Mouse (Mus musculus): ENCODE data around the gene Smad5. TPM values are rescaled to one million over a fixed set of nuclear protein-coding genes. Genes with fewer than 3 reads are reported as not detected.

Gene Smad5
- polyA plus RNA-seq, 1 experiment from 2014 or later = 57.4 TPM

GRCm38 (mm10) chr13:56703871-56704321 lies 1.1 kb downstream of the Smad5 start:
- peak overlapping the region; percentile 98 for H3K9ac ChIP-seq (replicated peaks; ENCODE audit: low read length)
- peak; percentile 50 for DNase-seq (ENCODE audit: low spot score)
- 1% methylated on average over 11 of the region's 11 CpGs for WGBS
- ATAC-seq (replicated peaks; ENCODE audit: insufficient number of reproducible peaks, low FRiP score, low TSS enrichment, low read depth) = peak; percentile 1; the same call in 1 of the 2 replicates
- H3K27me3 ChIP-seq (ENCODE audit: control insufficient read depth, insufficient read depth, low read length) = no peaks in the 10 kb centered on the region
- H3K4me3 ChIP-seq (ENCODE audit: low read depth, low read length) = peak overlapping the region; percentile 81
- H3K4me1 ChIP-seq (ENCODE audit: control insufficient read depth, insufficient read depth, low read length) = peaks cover 4% of the 10 kb centered on the region
- H3K9me3 ChIP-seq (replicated peaks; ENCODE audit: control insufficient read depth, low read length) = no peaks in the 10 kb centered on the region
- peak overlapping the region; percentile 79 for H3K4me2 ChIP-seq (ENCODE audit: low read depth, low read length)
- no peaks in the 10 kb centered on the region for H3K36me3 ChIP-seq (replicated peaks; ENCODE audit: control insufficient read depth, insufficient read depth, low read depth, low read length)
- H3K27ac ChIP-seq (replicated peaks; ENCODE audit: low read depth, low read length) = peak overlapping the region; percentile 97

GRCm38 (mm10) chr13:56704596-56704995 lies 1.8 kb downstream of the Smad5 start:
- Histone ChIP-seq H3K4me1 (ENCODE audit: control insufficient read depth, insufficient read depth, low read length) (peaks cover 4% of the 10 kb centered on the region), H3K4me3 (ENCODE audit: low read depth, low read length) (peak overlapping the region; percentile 81), H3K9ac (replicated peaks; ENCODE audit: low read length) (no peak overlapping the region), H3K27ac (replicated peaks; ENCODE audit: low read depth, low read length) (no peak overlapping the region), H3K4me2 (ENCODE audit: low read depth, low read length) (peak overlapping the region; percentile 79), H3K9me3 (replicated peaks; ENCODE audit: control insufficient read depth, low read length) (no peaks in the 10 kb centered on the region), H3K36me3 (replicated peaks; ENCODE audit: control insufficient read depth, insufficient read depth, low read depth, low read length) (no peaks in the 10 kb centered on the region), H3K27me3 (ENCODE audit: control insufficient read depth, insufficient read depth, low read length) (no peaks in the 10 kb centered on the region)
- no peak for DNase-seq (ENCODE audit: low spot score)
- ATAC-seq (replicated peaks; ENCODE audit: insufficient number of reproducible peaks, low FRiP score, low TSS enrichment, low read depth) = no peak
- WGBS = 56% methylated on average over 2 of the region's 2 CpGs

- no peaks in the 10 kb centered on the region for H3K9me3 ChIP-seq (replicated peaks; ENCODE audit: control insufficient read depth, low read length)
- H3K27ac ChIP-seq (replicated peaks; ENCODE audit: low read depth, low read length) = no peak overlapping the region
- H3K4me3 ChIP-seq (ENCODE audit: low read depth, low read length) = no peak overlapping the region
- peaks cover 4% of the 10 kb centered on the region for H3K4me1 ChIP-seq (ENCODE audit: control insufficient read depth, insufficient read depth, low read length)
- no peaks in the 10 kb centered on the region for H3K27me3 ChIP-seq (ENCODE audit: control insufficient read depth, insufficient read depth, low read length)
- 92% methylated on average over 4 of the region's 4 CpGs for WGBS
- DNase-seq (ENCODE audit: low spot score) (no peak), ATAC-seq (replicated peaks; ENCODE audit: insufficient number of reproducible peaks, low FRiP score, low TSS enrichment, low read depth) (no peak)
- H3K4me2 ChIP-seq (ENCODE audit: low read depth, low read length) = no peak overlapping the region
- H3K9ac ChIP-seq (replicated peaks; ENCODE audit: low read length) = no peak overlapping the region
- no peaks in the 10 kb centered on the region for H3K36me3 ChIP-seq (replicated peaks; ENCODE audit: control insufficient read depth, insufficient read depth, low read depth, low read length)
Observed at GRCm38 (mm10) chr13:56707111-56707510, 4.3 kb downstream of the Smad5 start.

GRCm38 (mm10) chr13:56707606-56708005 lies 4.8 kb downstream of the Smad5 start:
- no peaks in the 10 kb centered on the region for H3K9me3 ChIP-seq (replicated peaks; ENCODE audit: control insufficient read depth, low read length)
- H3K9ac ChIP-seq (replicated peaks; ENCODE audit: low read length) = no peak overlapping the region
- DNase-seq (ENCODE audit: low spot score) (no peak), ATAC-seq (replicated peaks; ENCODE audit: insufficient number of reproducible peaks, low FRiP score, low TSS enrichment, low read depth) (no peak)
- no peak overlapping the region for H3K4me2 ChIP-seq (ENCODE audit: low read depth, low read length)
- no peak overlapping the region for H3K27ac ChIP-seq (replicated peaks; ENCODE audit: low read depth, low read length)
- no peak overlapping the region for H3K4me3 ChIP-seq (ENCODE audit: low read depth, low read length)
- 83% methylated on average over 4 of the region's 4 CpGs for WGBS
- peaks cover 4% of the 10 kb centered on the region for H3K4me1 ChIP-seq (ENCODE audit: control insufficient read depth, insufficient read depth, low read length)
- no peaks in the 10 kb centered on the region for H3K36me3 ChIP-seq (replicated peaks; ENCODE audit: control insufficient read depth, insufficient read depth, low read depth, low read length)
- H3K27me3 ChIP-seq (ENCODE audit: control insufficient read depth, insufficient read depth, low read length) = no peaks in the 10 kb centered on the region

- H3K4me2 ChIP-seq (ENCODE audit: low read depth, low read length) = no peak overlapping the region
- DNase-seq (ENCODE audit: low spot score) = no peak
- H3K4me1 ChIP-seq (ENCODE audit: control insufficient read depth, insufficient read depth, low read length) = no peaks in the 10 kb centered on the region
- no peak overlapping the region for H3K9ac ChIP-seq (replicated peaks; ENCODE audit: low read length)
- no peaks in the 10 kb centered on the region for H3K9me3 ChIP-seq (replicated peaks; ENCODE audit: control insufficient read depth, low read length)
- no peaks in the 10 kb centered on the region for H3K36me3 ChIP-seq (replicated peaks; ENCODE audit: control insufficient read depth, insufficient read depth, low read depth, low read length)
- no peak overlapping the region for H3K27ac ChIP-seq (replicated peaks; ENCODE audit: low read depth, low read length)
- no peak overlapping the region for H3K4me3 ChIP-seq (ENCODE audit: low read depth, low read length)
- H3K27me3 ChIP-seq (ENCODE audit: control insufficient read depth, insufficient read depth, low read length) = no peaks in the 10 kb centered on the region
- no peak for ATAC-seq (replicated peaks; ENCODE audit: insufficient number of reproducible peaks, low FRiP score, low TSS enrichment, low read depth)
- WGBS = 50% methylated on average over 2 of the region's 2 CpGs
Observed at GRCm38 (mm10) chr13:56710620-56711019, 7.8 kb downstream of the Smad5 start.

- Histone ChIP-seq H3K36me3 (replicated peaks; ENCODE audit: control insufficient read depth, insufficient read depth, low read depth, low read length) (no peaks in the 10 kb centered on the region), H3K4me2 (ENCODE audit: low read depth, low read length) (no peak overlapping the region), H3K4me1 (ENCODE audit: control insufficient read depth, insufficient read depth, low read length) (no peaks in the 10 kb centered on the region), H3K9me3 (replicated peaks; ENCODE audit: control insufficient read depth, low read length) (no peaks in the 10 kb centered on the region), H3K9ac (replicated peaks; ENCODE audit: low read length) (no peak overlapping the region), H3K4me3 (ENCODE audit: low read depth, low read length) (no peak overlapping the region), H3K27me3 (ENCODE audit: control insufficient read depth, insufficient read depth, low read length) (no peaks in the 10 kb centered on the region), H3K27ac (replicated peaks; ENCODE audit: low read depth, low read length) (no peak overlapping the region)
- 94% methylated on average over 2 of the region's 2 CpGs for WGBS
- DNase-seq (ENCODE audit: low spot score) = no peak
- ATAC-seq (replicated peaks; ENCODE audit: insufficient number of reproducible peaks, low FRiP score, low TSS enrichment, low read depth) = no peak
Observed at GRCm38 (mm10) chr13:56712221-56712620, 9.4 kb downstream of the Smad5 start.

GRCm38 (mm10) chr13:56726551-56726950 lies 23.7 kb downstream of the Smad5 start:
- H3K36me3 ChIP-seq (replicated peaks; ENCODE audit: control insufficient read depth, insufficient read depth, low read depth, low read length) = peaks cover 9% of the 10 kb centered on the region
- no peak for DNase-seq (ENCODE audit: low spot score)
- no peaks in the 10 kb centered on the region for H3K4me1 ChIP-seq (ENCODE audit: control insufficient read depth, insufficient read depth, low read length)

GRCm38 (mm10) chr13:56729046-56729445 lies 26.2 kb downstream of the Smad5 start:
- peaks cover 11% of the 10 kb centered on the region for H3K36me3 ChIP-seq (replicated peaks; ENCODE audit: control insufficient read depth, insufficient read depth, low read depth, low read length)
- H3K4me1 ChIP-seq (ENCODE audit: control insufficient read depth, insufficient read depth, low read length) = no peaks in the 10 kb centered on the region
- no peaks in the 10 kb centered on the region for H3K9me3 ChIP-seq (replicated peaks; ENCODE audit: control insufficient read depth, low read length)
- H3K4me3 ChIP-seq (ENCODE audit: low read depth, low read length) = no peak overlapping the region
- no peak overlapping the region for H3K9ac ChIP-seq (replicated peaks; ENCODE audit: low read length)
- H3K4me2 ChIP-seq (ENCODE audit: low read depth, low read length) = no peak overlapping the region
- H3K27ac ChIP-seq (replicated peaks; ENCODE audit: low read depth, low read length) = no peak overlapping the region
- no peak for ATAC-seq (replicated peaks; ENCODE audit: insufficient number of reproducible peaks, low FRiP score, low TSS enrichment, low read depth)
- H3K27me3 ChIP-seq (ENCODE audit: control insufficient read depth, insufficient read depth, low read length) = no peaks in the 10 kb centered on the region
- 91% methylated on average over 7 of the region's 7 CpGs for WGBS
- no peak for DNase-seq (ENCODE audit: low spot score)

More at GRCm38 (mm10) chr13:56726551-56726950, 23.7 kb downstream of the Smad5 start:
- 89% methylated on average over 4 of the region's 4 CpGs for WGBS
- no peak overlapping the region for H3K27ac ChIP-seq (replicated peaks; ENCODE audit: low read depth, low read length)
- no peak overlapping the region for H3K4me3 ChIP-seq (ENCODE audit: low read depth, low read length)
- no peaks in the 10 kb centered on the region for H3K9me3 ChIP-seq (replicated peaks; ENCODE audit: control insufficient read depth, low read length)
- no peak overlapping the region for H3K4me2 ChIP-seq (ENCODE audit: low read depth, low read length)
- H3K9ac ChIP-seq (replicated peaks; ENCODE audit: low read length) = no peak overlapping the region
- ATAC-seq (replicated peaks; ENCODE audit: insufficient number of reproducible peaks, low FRiP score, low TSS enrichment, low read depth) = no peak
- no peaks in the 10 kb centered on the region for H3K27me3 ChIP-seq (ENCODE audit: control insufficient read depth, insufficient read depth, low read length)
